Mouse (Mus musculus): ENCODE measurements at regions not wholly inside any gene's neighbourhood (a gene's known extent, or its start where the extent isn't known, plus 50 kb on each side); places are given as distances from the start of the nearest gene placed in this dataset.

- no peak for DNase-seq
These were observed 149.9 kb downstream of the Map2k4 start for GRCm38 (mm10) chr11:65638211-65638610.

GRCm38 (mm10) chr11:65637206-65637605 lies 150.9 kb downstream of the Map2k4 start:
- DNase-seq, result no peak

- no peak for DNase-seq
These were observed 152.8 kb downstream of the Map2k4 start for GRCm38 (mm10) chr11:65635307-65635706.

GRCm38 (mm10) chr11:65631164-65631563 lies 156.9 kb downstream of the Map2k4 start:
- DNase-seq, result no peak

- DNase-seq, result no peak
These were observed 157.7 kb downstream of the Map2k4 start for GRCm38 (mm10) chr11:65630436-65630835.

GRCm38 (mm10) chr11:65629320-65629719 lies 158.8 kb downstream of the Map2k4 start:
- DNase-seq, result no peak

GRCm38 (mm10) chr11:65618976-65619375 lies 169.1 kb downstream of the Map2k4 start:
- no peak for DNase-seq

GRCm38 (mm10) chr11:65610536-65610935 lies 177.6 kb downstream of the Map2k4 start:
- no peak for DNase-seq

GRCm38 (mm10) chr11:65609056-65609455 lies 179.0 kb downstream of the Map2k4 start:
- no peak for DNase-seq

GRCm38 (mm10) chr11:65597298-65598076 lies 190.6 kb downstream of the Map2k4 start:
- no peak for DNase-seq

GRCm38 (mm10) chr11:65588491-65588890 lies 199.6 kb downstream of the Map2k4 start:
- no peak for DNase-seq

- no peak for DNase-seq
These were observed 220.3 kb downstream of the Map2k4 start for GRCm38 (mm10) chr11:65567831-65568230.

- DNase-seq, result no peak
These were observed 229.9 kb downstream of the Map2k4 start for GRCm38 (mm10) chr11:65558236-65558635.

GRCm38 (mm10) chr11:65551073-65551472 lies 237.0 kb downstream of the Map2k4 start:
- no peak for DNase-seq

- DNase-seq, result no peak
These were observed 243.8 kb downstream of the Map2k4 start for GRCm38 (mm10) chr11:65544281-65544680.

- no peak for DNase-seq
These were observed 244.5 kb downstream of the Map2k4 start for GRCm38 (mm10) chr11:65543581-65543980.

- DNase-seq, result no peak
These were observed 251.0 kb downstream of the Map2k4 start for GRCm38 (mm10) chr11:65537046-65537630.

- no peak for DNase-seq
These were observed 252.2 kb downstream of the Map2k4 start for GRCm38 (mm10) chr11:65535726-65536442.

GRCm38 (mm10) chr11:65530744-65531143 lies 257.4 kb downstream of the Map2k4 start:
- no peak for DNase-seq

GRCm38 (mm10) chr11:65505106-65505865 lies 235.5 kb upstream of the Myocd start:
- DNase-seq, result no peak

- no peak for DNase-seq
These were observed 228.2 kb upstream of the Myocd start for GRCm38 (mm10) chr11:65497979-65498378.

GRCm38 (mm10) chr11:65497415-65497814 lies 227.6 kb upstream of the Myocd start:
- no peak for DNase-seq

GRCm38 (mm10) chr11:65495034-65495433 lies 225.2 kb upstream of the Myocd start:
- no peak for DNase-seq
